Mouse (Mus musculus): ENCODE measurements at regions not wholly inside any gene's neighbourhood (a gene's known extent, or its start where the extent isn't known, plus 50 kb on each side); places are given as distances from the start of the nearest gene placed in this dataset.

GRCm38 (mm10) chr9:120776456-120777001 lies 152.5 kb upstream of the Ctnnb1 start:
- Histone ChIP-seq H3K4me2 (ENCODE audit: low read depth, low read length) (peak overlapping the region; percentile 43), H3K27ac (ENCODE audit: low read depth) (peak overlapping the region; percentile 94), H3K27me3 (ENCODE audit: insufficient read depth, low read length) (no peaks in the 10 kb centered on the region), H3K4me3 (ENCODE audit: low read depth, low read length) (no peak overlapping the region), H3K36me3 (replicated peaks; ENCODE audit: insufficient read depth, low read length) (no peaks in the 10 kb centered on the region), H3K4me1 (ENCODE audit: insufficient read depth) (peaks cover 30% of the 10 kb centered on the region), H3K9me3 (ENCODE audit: low read length) (no peaks in the 10 kb centered on the region), H3K9ac (replicated peaks) (peak overlapping the region; percentile 11; the same call in 1 of the 2 replicates)
- TF ChIP-seq EP300 (IDR thresholded peaks at IDR 0.05; ENCODE audit: low read depth): peak; percentile 86
- no peak for TF ChIP-seq CTCF (IDR thresholded peaks at IDR 0.05; ENCODE audit: low read depth)
- peak; percentile 89 for ATAC-seq
- 4% methylated on average over 4 of the region's 4 CpGs for WGBS (ENCODE audit: insufficient replicate concordance)
- DNase-seq: peak; percentile 54

GRCm38 (mm10) chr9:120777016-120777415 lies 152.0 kb upstream of the Ctnnb1 start:
- Histone ChIP-seq H3K9ac (replicated peaks) (no peak overlapping the region), H3K4me2 (ENCODE audit: low read depth, low read length) (peak overlapping the region; percentile 19), H3K27ac (ENCODE audit: low read depth) (peak overlapping the region; percentile 94), H3K27me3 (ENCODE audit: insufficient read depth, low read length) (no peaks in the 10 kb centered on the region), H3K4me3 (ENCODE audit: low read depth, low read length) (no peak overlapping the region), H3K4me1 (ENCODE audit: insufficient read depth) (peaks cover 26% of the 10 kb centered on the region), H3K9me3 (ENCODE audit: low read length) (no peaks in the 10 kb centered on the region), H3K36me3 (replicated peaks; ENCODE audit: insufficient read depth, low read length) (no peaks in the 10 kb centered on the region)
- WGBS (ENCODE audit: insufficient replicate concordance): 26% methylated on average over 6 of the region's 6 CpGs
- TF ChIP-seq EP300 (IDR thresholded peaks at IDR 0.05; ENCODE audit: low read depth) (no peak), CTCF (IDR thresholded peaks at IDR 0.05; ENCODE audit: low read depth) (no peak)
- ATAC-seq: no peak
- no peak for DNase-seq

GRCm38 (mm10) chr9:120777501-120777900 lies 151.5 kb upstream of the Ctnnb1 start:
- H3K27me3 ChIP-seq (ENCODE audit: insufficient read depth, low read length): no peaks in the 10 kb centered on the region
- DNase-seq (no peak), ATAC-seq (no peak)
- H3K4me3 ChIP-seq (ENCODE audit: low read depth, low read length): no peak overlapping the region
- no peaks in the 10 kb centered on the region for H3K9me3 ChIP-seq (ENCODE audit: low read length)
- H3K4me2 ChIP-seq (ENCODE audit: low read depth, low read length): no peak overlapping the region
- H3K9ac ChIP-seq (replicated peaks): no peak overlapping the region
- 0 out of 2 replicates have a peak overlapping the region, but pooled peaks have one; percentile 22 for H3K27ac ChIP-seq (ENCODE audit: low read depth)
- TF ChIP-seq EP300 (IDR thresholded peaks at IDR 0.05; ENCODE audit: low read depth) (no peak), CTCF (IDR thresholded peaks at IDR 0.05; ENCODE audit: low read depth) (no peak)
- H3K36me3 ChIP-seq (replicated peaks; ENCODE audit: insufficient read depth, low read length): no peaks in the 10 kb centered on the region
- WGBS (ENCODE audit: insufficient replicate concordance): 53% methylated on average over 10 of the region's 10 CpGs
- peaks cover 21% of the 10 kb centered on the region for H3K4me1 ChIP-seq (ENCODE audit: insufficient read depth)

GRCm38 (mm10) chr9:120778423-120778822 lies 150.6 kb upstream of the Ctnnb1 start:
- no peaks in the 10 kb centered on the region for H3K9me3 ChIP-seq (ENCODE audit: low read length)
- no peak overlapping the region for H3K27ac ChIP-seq (ENCODE audit: low read depth)
- TF ChIP-seq CTCF (IDR thresholded peaks at IDR 0.05; ENCODE audit: low read depth) (no peak), EP300 (IDR thresholded peaks at IDR 0.05; ENCODE audit: low read depth) (no peak)
- H3K27me3 ChIP-seq (ENCODE audit: insufficient read depth, low read length): no peaks in the 10 kb centered on the region
- H3K4me3 ChIP-seq (ENCODE audit: low read depth, low read length): no peak overlapping the region
- no peak for DNase-seq
- H3K36me3 ChIP-seq (replicated peaks; ENCODE audit: insufficient read depth, low read length): no peaks in the 10 kb centered on the region
- no peak overlapping the region for H3K4me2 ChIP-seq (ENCODE audit: low read depth, low read length)
- WGBS (ENCODE audit: insufficient replicate concordance): 42% methylated on average over 2 of the region's 2 CpGs
- H3K4me1 ChIP-seq (ENCODE audit: insufficient read depth): peaks cover 18% of the 10 kb centered on the region
- H3K9ac ChIP-seq (replicated peaks): no peak overlapping the region
- ATAC-seq: no peak

GRCm38 (mm10) chr9:120794210-120794609 lies 134.8 kb upstream of the Ctnnb1 start:
- peaks cover 9% of the 10 kb centered on the region for H3K9me3 ChIP-seq (ENCODE audit: low read length)
- no peaks in the 10 kb centered on the region for H3K36me3 ChIP-seq (replicated peaks; ENCODE audit: insufficient read depth, low read length)
- H3K27ac ChIP-seq (ENCODE audit: low read depth): no peak overlapping the region
- no peaks in the 10 kb centered on the region for H3K27me3 ChIP-seq (ENCODE audit: insufficient read depth, low read length)
- H3K4me1 ChIP-seq (ENCODE audit: insufficient read depth): no peaks in the 10 kb centered on the region
- 78% methylated on average over 5 of the region's 5 CpGs for WGBS (ENCODE audit: insufficient replicate concordance)
- ATAC-seq (no peak), DNase-seq (no peak)
- H3K9ac ChIP-seq (replicated peaks): no peak overlapping the region
- H3K4me3 ChIP-seq (ENCODE audit: low read depth, low read length): no peak overlapping the region
- TF ChIP-seq EP300 (IDR thresholded peaks at IDR 0.05; ENCODE audit: low read depth) (no peak), CTCF (IDR thresholded peaks at IDR 0.05; ENCODE audit: low read depth) (no peak)
- no peak overlapping the region for H3K4me2 ChIP-seq (ENCODE audit: low read depth, low read length)

GRCm38 (mm10) chr9:120796111-120796880 lies 132.7 kb upstream of the Ctnnb1 start:
- no peaks in the 10 kb centered on the region for H3K4me1 ChIP-seq (ENCODE audit: insufficient read depth)
- H3K9me3 ChIP-seq (ENCODE audit: low read length): peaks cover 8% of the 10 kb centered on the region
- TF ChIP-seq CTCF (IDR thresholded peaks at IDR 0.05; ENCODE audit: low read depth) (no peak), EP300 (IDR thresholded peaks at IDR 0.05; ENCODE audit: low read depth) (no peak)
- no peak overlapping the region for H3K4me2 ChIP-seq (ENCODE audit: low read depth, low read length)
- no peak overlapping the region for H3K27ac ChIP-seq (ENCODE audit: low read depth)
- WGBS (ENCODE audit: insufficient replicate concordance): 88% methylated on average over 10 of the region's 10 CpGs
- ATAC-seq (no peak), DNase-seq (no peak)
- no peak overlapping the region for H3K9ac ChIP-seq (replicated peaks)
- no peaks in the 10 kb centered on the region for H3K27me3 ChIP-seq (ENCODE audit: insufficient read depth, low read length)
- H3K36me3 ChIP-seq (replicated peaks; ENCODE audit: insufficient read depth, low read length): no peaks in the 10 kb centered on the region
- no peak overlapping the region for H3K4me3 ChIP-seq (ENCODE audit: low read depth, low read length)

All from liver, postnatal 0 days (tissue).